Mouse (Mus musculus) hindbrain, postnatal 0 days (tissue): ENCODE measurements around the gene Gm11733. TPM values are rescaled to one million over a fixed set of nuclear protein-coding genes. Genes with fewer than 3 reads are reported as not detected.

Experiments
- ATAC-seq: fragments of 200-750 bp; cut with Nextera tagmentation; 2 replicates; pipeline ENCODE4 v1.8.0; 2017; ENCODE audit warnings: mild to moderate bottlenecking, moderate TSS enrichment, moderate library complexity
- DNase-seq: peaks from one replicate; pipeline ENCODE4 v3.0.0-alpha.2; 2015; ENCODE audit warnings: low spot score
- H3K27ac ChIP-seq: fragments of 300-500 bp; sonication (generic); 2 replicates; pipeline ENCODE4 v1.5.1; 2014; ENCODE audit warnings: mild to moderate bottlenecking
- H3K27me3 ChIP-seq: fragments of 300-500 bp; sonication (generic); 2 replicates; pipeline ENCODE4 v1.6.1; 2014; ENCODE audit warnings: low read length, mixed read lengths; ENCODE audit not compliant: insufficient read depth
- H3K36me3 ChIP-seq: fragments of 300-500 bp; sonication (generic); 2 replicates; pipeline ENCODE4 v1.6.1; 2014; ENCODE audit warnings: low read length, mixed read lengths; ENCODE audit not compliant: insufficient read depth
- H3K4me1 ChIP-seq: fragments of 300-500 bp; sonication (generic); 2 replicates; pipeline ENCODE4 v1.6.1; 2014; ENCODE audit warnings: antibody characterized with exemption, low read length, mixed read lengths; ENCODE audit not compliant: insufficient read depth
- H3K4me2 ChIP-seq: fragments of 300-500 bp; sonication (generic); 2 replicates; pipeline ENCODE4 v1.6.1; 2014; ENCODE audit warnings: low read depth, mild to moderate bottlenecking, low read length, moderate library complexity, mixed read lengths
- H3K4me3 ChIP-seq: fragments of 300-500 bp; sonication (generic); 2 replicates; pipeline ENCODE4 v1.5.1; 2014; ENCODE audit warnings: low read length
- H3K9ac ChIP-seq: fragments of 300-500 bp; sonication (generic); replicated peaks from 2 replicates; pipeline ENCODE4 v1.6.1; 2014; ENCODE audit warnings: mild to moderate bottlenecking, low read length, moderate library complexity, mixed read lengths
- H3K9me3 ChIP-seq: fragments of 300-500 bp; sonication (generic); 2 replicates; pipeline ENCODE4 v1.6.1; 2016; ENCODE audit warnings: low read length, mixed read lengths
- CTCF ChIP-seq: IDR thresholded peaks from 2 replicates; pipeline ENCODE4 v1.5.1; 2016; ENCODE audit warnings: antibody characterized with exemption, control low read depth, low read depth
- WGBS: fragments of 180-500 bp; shearing (Covaris S2); extraction: QIAGEN DNeasy Blood & Tissue Kit; methylation state at CpG from one replicate; pipeline ENCODE4 v1.1.7; 2014; 5-methylcytosine and 5-hydroxymethylcytosine counted together
- polyA plus RNA-seq: library from polyadenylated mRNA; unstranded; fragments of >200 nt; fragmentation: Nextera tagmentation; extraction: Ambion mirVana; gene quantifications from 2 replicates; pipeline ENCODE4 v1.2.1, GENCODE M21; 2015
- total RNA-seq: library from RNA; depleted of rRNA; stranded (reverse); fragments of >200 nt; gene quantifications from 2 replicates; pipeline ENCODE4 v1.2.3, GENCODE M21; 2014

The Gm11733 gene
- total and polyA plus RNA-seq, 2 experiments from 2014 or later = 0.10 TPM; not detected in 1

- Histone ChIP-seq H3K9me3 (no peaks in the 10 kb centered on the region), H3K9ac (no peak overlapping the region), H3K27ac (no peak overlapping the region), H3K4me3 (no peak overlapping the region), H3K36me3 (no peaks in the 10 kb centered on the region), H3K27me3 (no peaks in the 10 kb centered on the region), H3K4me2 (no peak overlapping the region), H3K4me1 (0 out of 2 replicates have a peak, but pooled peaks cover 5% of the 10 kb centered on the region)
- DNase-seq (no peak), ATAC-seq (0 out of 2 replicates have a peak, but pooled peaks have one; percentile 35)
- WGBS = 61% methylated on average over 16 of the region's 17 CpGs
- TF ChIP-seq CTCF = no peak
Observed at GRCm38 (mm10) chr11:117491408-117492208, 7.4 kb downstream of the Gm11733 start.

GRCm38 (mm10) chr11:117492209-117492505 lies 8.0 kb downstream of the Gm11733 start:
- H3K27ac ChIP-seq = no peak overlapping the region
- H3K36me3 ChIP-seq = no peaks in the 10 kb centered on the region
- DNase-seq (no peak), ATAC-seq (no peak)
- peaks cover 9% of the 10 kb centered on the region for H3K4me1 ChIP-seq
- no peak overlapping the region for H3K9ac ChIP-seq
- H3K27me3 ChIP-seq = no peaks in the 10 kb centered on the region
- no peak overlapping the region for H3K4me2 ChIP-seq
- WGBS = 19% methylated on average over 1 of the region's 1 CpGs
- H3K9me3 ChIP-seq = no peaks in the 10 kb centered on the region
- TF ChIP-seq CTCF = no peak
- H3K4me3 ChIP-seq = no peak overlapping the region

GRCm38 (mm10) chr11:117496812-117497211 lies 12.6 kb downstream of the Gm11733 start:
- Histone ChIP-seq H3K4me1 (peaks cover 11% of the 10 kb centered on the region), H3K4me3 (no peak overlapping the region), H3K9ac (0 out of 2 replicates have a peak overlapping the region, but pooled peaks have one; percentile 19), H3K9me3 (no peaks in the 10 kb centered on the region), H3K27me3 (no peaks in the 10 kb centered on the region), H3K36me3 (no peaks in the 10 kb centered on the region), H3K27ac (peak overlapping the region; percentile 74), H3K4me2 (no peak overlapping the region)
- DNase-seq (peak; percentile 56), ATAC-seq (peak; percentile 61; the same call in 1 of the 2 replicates)
- TF ChIP-seq CTCF = no peak
- WGBS = 8% methylated on average over 4 of the region's 4 CpGs

- DNase-seq (peak; percentile 78), ATAC-seq (peak; percentile 93)
- Histone ChIP-seq H3K36me3 (no peaks in the 10 kb centered on the region), H3K4me1 (peaks cover 11% of the 10 kb centered on the region), H3K9me3 (no peaks in the 10 kb centered on the region), H3K4me2 (peak overlapping the region; percentile 14; the same call in 1 of the 2 replicates), H3K27ac (peak overlapping the region; percentile 74), H3K27me3 (no peaks in the 10 kb centered on the region), H3K9ac (peak overlapping the region; percentile 19; the same call in 1 of the 2 replicates), H3K4me3 (no peak overlapping the region)
- 8% methylated on average over 16 of the region's 16 CpGs for WGBS
- TF ChIP-seq CTCF = 0 out of 2 replicates have a peak, but pooled peaks have one; percentile 7
Observed at GRCm38 (mm10) chr11:117497256-117498136, 13.3 kb downstream of the Gm11733 start.

DNA sequence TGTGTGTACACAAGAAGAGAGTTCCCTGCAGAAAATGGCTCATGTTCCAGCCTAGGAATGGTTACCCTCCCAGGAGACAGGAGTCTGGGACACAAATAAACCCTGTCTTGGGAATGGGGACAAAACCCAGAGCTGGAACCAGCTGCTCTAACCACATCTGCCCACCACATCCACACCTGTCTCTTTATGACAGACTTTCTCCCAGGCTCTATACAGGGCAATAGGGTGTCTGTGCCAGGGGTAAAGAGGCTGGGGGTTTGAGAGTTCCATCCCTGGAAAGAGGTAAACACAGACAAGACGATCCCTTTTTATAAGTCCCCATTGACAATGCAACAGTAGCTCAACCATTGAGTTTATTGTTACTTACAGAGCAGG lies 14.0 kb downstream of the Gm11733 start:
- Histone ChIP-seq H3K9me3 (no peaks in the 10 kb centered on the region), H3K27me3 (no peaks in the 10 kb centered on the region), H3K4me1 (peaks cover 11% of the 10 kb centered on the region), H3K27ac (peak overlapping the region; percentile 74), H3K36me3 (no peaks in the 10 kb centered on the region), H3K4me3 (no peak overlapping the region), H3K4me2 (peak overlapping the region; percentile 14; the same call in 1 of the 2 replicates), H3K9ac (no peak overlapping the region; the same call in 1 of the 2 replicates)
- 43% methylated on average over 1 of the region's 1 CpGs for WGBS
- DNase-seq (no peak), ATAC-seq (peak; percentile 46; the same call in 1 of the 2 replicates)
- no peak for TF ChIP-seq CTCF

GRCm38 (mm10) chr11:117508972-117509371 lies 24.8 kb downstream of the Gm11733 start:
- H3K27me3 ChIP-seq = no peaks in the 10 kb centered on the region
- H3K4me1 ChIP-seq = no peaks in the 10 kb centered on the region
- no peak overlapping the region for H3K27ac ChIP-seq
- ATAC-seq (no peak), DNase-seq (peak; percentile 24)
- no peaks in the 10 kb centered on the region for H3K36me3 ChIP-seq
- WGBS = 69% methylated on average over 4 of the region's 4 CpGs
- no peak overlapping the region for H3K9ac ChIP-seq
- no peak overlapping the region for H3K4me2 ChIP-seq
- H3K9me3 ChIP-seq = no peaks in the 10 kb centered on the region
- H3K4me3 ChIP-seq = no peak overlapping the region
- TF ChIP-seq CTCF = no peak
